Mouse (Mus musculus) forebrain, embryonic 10.5 days (tissue): ENCODE measurements at regions not wholly inside any gene's neighbourhood (a gene's known extent, or its start where the extent isn't known, plus 50 kb on each side); places are given as distances from the start of the nearest gene placed in this dataset.

Experiments
- DNase-seq: peaks from one replicate; pipeline ENCODE4 v3.0.0-alpha.2; 2017; ENCODE audit warnings: low spot score; ENCODE audit errors: extremely low spot score
- H3K27ac ChIP-seq: fragments of 300-500 bp; sonication (generic); 2 replicates; pipeline ENCODE4 v1.5.1; 2016; ENCODE audit warnings: mild to moderate bottlenecking
- H3K27me3 ChIP-seq: fragments of 300-500 bp; sonication (generic); 2 replicates; pipeline ENCODE4 v1.6.1; 2016; ENCODE audit warnings: mild to moderate bottlenecking; ENCODE audit not compliant: poor library complexity, severe bottlenecking
- H3K36me3 ChIP-seq: fragments of 300-500 bp; sonication (generic); replicated peaks from 2 replicates; pipeline ENCODE4 v1.6.1; 2016; ENCODE audit warnings: mild to moderate bottlenecking, moderate library complexity
- H3K4me1 ChIP-seq: fragments of 300-500 bp; sonication (generic); 2 replicates; pipeline ENCODE4 v1.6.1; 2016
- H3K4me3 ChIP-seq: fragments of 300-500 bp; sonication (generic); 2 replicates; pipeline ENCODE4 v1.5.1; 2016; ENCODE audit warnings: mild to moderate bottlenecking, moderate library complexity
- H3K9me3 ChIP-seq: fragments of 300-500 bp; sonication (generic); 2 replicates; pipeline ENCODE4 v1.6.1; 2016; ENCODE audit warnings: mild to moderate bottlenecking, moderate library complexity
- WGBS: fragments of 180-500 bp; shearing (Covaris S2); methylation state at CpG from one replicate; pipeline ENCODE4 v1.1.7; 2016; 5-methylcytosine and 5-hydroxymethylcytosine counted together

GRCm38 (mm10) chr11:12521286-12521685, 56.5 kb upstream of the Cobl start:
- WGBS = 76% methylated on average over 3 of the region's 3 CpGs
- no peak for DNase-seq

GRCm38 (mm10) chr11:12516374-12516773, 51.6 kb upstream of the Cobl start:
- Histone ChIP-seq H3K36me3 (no peaks in the 10 kb centered on the region), H3K27ac (no peak overlapping the region), H3K4me1 (no peaks in the 10 kb centered on the region), H3K4me3 (no peak overlapping the region), H3K9me3 (no peaks in the 10 kb centered on the region), H3K27me3 (no peaks in the 10 kb centered on the region)
- WGBS = 95% methylated on average over 2 of the region's 2 CpGs
- DNase-seq = no peak

More at GRCm38 (mm10) chr11:12521286-12521685, 56.5 kb upstream of the Cobl start:
- H3K27ac ChIP-seq = no peak overlapping the region
- H3K36me3 ChIP-seq = no peaks in the 10 kb centered on the region
- no peak overlapping the region for H3K4me3 ChIP-seq
- no peaks in the 10 kb centered on the region for H3K4me1 ChIP-seq
- 0 out of 2 replicates have a peak, but pooled peaks cover under 1% of the 10 kb centered on the region for H3K27me3 ChIP-seq
- H3K9me3 ChIP-seq = no peaks in the 10 kb centered on the region
